Mouse (Mus musculus) neural tube, embryonic 14.5 days (tissue): ENCODE results near the gene Erich3. TPM values are rescaled to one million over a fixed set of nuclear protein-coding genes. Genes with fewer than 3 reads are reported as not detected.

Experiments used
- ATAC-seq: fragments of 200-750 bp; cut with Nextera tagmentation; 2 replicates; pipeline ENCODE4 v1.8.0; 2017; ENCODE audit warnings: low read depth, mild to moderate bottlenecking, moderate TSS enrichment, moderate library complexity
- H3K27ac ChIP-seq: fragments of 300-500 bp; sonication (generic); 2 replicates; pipeline ENCODE4 v1.5.1; 2014; ENCODE audit warnings: low read depth, mild to moderate bottlenecking, control low read depth, low read length, moderate library complexity, mixed read lengths
- H3K27me3 ChIP-seq: fragments of 300-500 bp; sonication (generic); 2 replicates; pipeline ENCODE4 v1.6.1; 2014; ENCODE audit warnings: low read length; ENCODE audit not compliant: control insufficient read depth, insufficient read depth
- H3K36me3 ChIP-seq: fragments of 300-500 bp; sonication (generic); 2 replicates; pipeline ENCODE4 v1.6.1; 2014; ENCODE audit warnings: low read length, mixed read lengths; ENCODE audit not compliant: control insufficient read depth, insufficient read depth
- H3K4me1 ChIP-seq: fragments of 300-500 bp; sonication (generic); 2 replicates; pipeline ENCODE4 v1.6.1; 2014; ENCODE audit warnings: low read length; ENCODE audit not compliant: control insufficient read depth, insufficient read depth
- H3K4me2 ChIP-seq: fragments of 300-500 bp; sonication (generic); 2 replicates; pipeline ENCODE4 v1.6.1; 2014; ENCODE audit warnings: mild to moderate bottlenecking, low read depth, low read length, control low read depth
- H3K4me3 ChIP-seq: fragments of 300-500 bp; sonication (generic); 2 replicates; pipeline ENCODE4 v1.5.1; 2014; ENCODE audit warnings: low read depth, low read length, control low read depth, mixed read lengths
- H3K9ac ChIP-seq: fragments of 300-500 bp; sonication (generic); replicated peaks from 2 replicates; pipeline ENCODE4 v1.6.1; 2014; ENCODE audit warnings: low read depth, mild to moderate bottlenecking, control low read depth, low read length, mixed read lengths
- H3K9me3 ChIP-seq: fragments of 300-500 bp; sonication (generic); 2 replicates; pipeline ENCODE4 v1.6.1; 2016; ENCODE audit warnings: low read length; ENCODE audit not compliant: control insufficient read depth
- WGBS: fragments of 180-500 bp; shearing (Covaris S2); extraction: QIAGEN DNeasy Blood & Tissue Kit; methylation state at CpG from one replicate; pipeline ENCODE4 v1.1.7; 2014; 5-methylcytosine and 5-hydroxymethylcytosine counted together
- polyA plus RNA-seq: library from polyadenylated mRNA; unstranded; fragments of >200 nt; fragmentation: Nextera tagmentation; extraction: Ambion mirVana; gene quantifications from 2 replicates; pipeline ENCODE4 v1.2.1, GENCODE M21; 2014

The Erich3 gene
- polyA plus RNA-seq, 1 experiment from 2014 or later, result 2.0 TPM

- H3K4me3 ChIP-seq, result no peak overlapping the region
- H3K36me3 ChIP-seq, result no peaks in the 10 kb centered on the region
- no peak overlapping the region for H3K9ac ChIP-seq
- H3K9me3 ChIP-seq, result no peaks in the 10 kb centered on the region
- ATAC-seq, result peak; percentile 88
- no peaks in the 10 kb centered on the region for H3K4me1 ChIP-seq
- no peaks in the 10 kb centered on the region for H3K27me3 ChIP-seq
- 33% methylated on average over 10 of the region's 10 CpGs for WGBS
- no peak overlapping the region for H3K4me2 ChIP-seq
- no peak overlapping the region for H3K27ac ChIP-seq
Measured at GRCm38 (mm10) chr3:154731431-154731830, 67.8 kb downstream of the Erich3 start.

- H3K4me3 ChIP-seq, result no peak overlapping the region
- no peaks in the 10 kb centered on the region for H3K36me3 ChIP-seq
- ATAC-seq, result no peak
- H3K9ac ChIP-seq, result no peak overlapping the region
- no peaks in the 10 kb centered on the region for H3K27me3 ChIP-seq
- no peak overlapping the region for H3K4me2 ChIP-seq
- H3K4me1 ChIP-seq, result no peaks in the 10 kb centered on the region
- H3K27ac ChIP-seq, result no peak overlapping the region
- 48% methylated on average over 5 of the region's 5 CpGs for WGBS
- H3K9me3 ChIP-seq, result no peaks in the 10 kb centered on the region
Measured at GRCm38 (mm10) chr3:154741496-154741895, 77.8 kb downstream of the Erich3 start.

- Histone ChIP-seq H3K27ac (no peak overlapping the region), H3K4me1 (no peaks in the 10 kb centered on the region), H3K27me3 (no peaks in the 10 kb centered on the region), H3K4me2 (no peak overlapping the region), H3K4me3 (no peak overlapping the region), H3K9me3 (no peaks in the 10 kb centered on the region), H3K36me3 (no peaks in the 10 kb centered on the region), H3K9ac (no peak overlapping the region)
- WGBS, result 30% methylated on average over 5 of the region's 5 CpGs
- ATAC-seq, result no peak
Measured at GRCm38 (mm10) chr3:154742927-154743326, 79.3 kb downstream of the Erich3 start.

- Histone ChIP-seq H3K4me3 (no peak overlapping the region), H3K27me3 (no peaks in the 10 kb centered on the region), H3K36me3 (no peaks in the 10 kb centered on the region), H3K27ac (no peak overlapping the region), H3K4me2 (no peak overlapping the region), H3K9ac (no peak overlapping the region), H3K4me1 (no peaks in the 10 kb centered on the region), H3K9me3 (no peaks in the 10 kb centered on the region)
- WGBS, result 92% methylated on average over 2 of the region's 2 CpGs
- no peak for ATAC-seq
Measured at GRCm38 (mm10) chr3:154744317-154744716, 80.7 kb downstream of the Erich3 start.

- WGBS, result 48% methylated on average over 3 of the region's 3 CpGs
- no peak overlapping the region for H3K4me3 ChIP-seq
- ATAC-seq, result no peak
- H3K9ac ChIP-seq, result no peak overlapping the region
- H3K4me2 ChIP-seq, result no peak overlapping the region
- H3K27me3 ChIP-seq, result no peaks in the 10 kb centered on the region
- no peaks in the 10 kb centered on the region for H3K4me1 ChIP-seq
- H3K36me3 ChIP-seq, result no peaks in the 10 kb centered on the region
- H3K27ac ChIP-seq, result no peak overlapping the region
- no peaks in the 10 kb centered on the region for H3K9me3 ChIP-seq
Measured at GRCm38 (mm10) chr3:154754505-154754904, 90.8 kb downstream of the Erich3 start.

GRCm38 (mm10) chr3:154755225-154755624 is 91.6 kb downstream of the Erich3 start:
- Histone ChIP-seq H3K4me2 (no peak overlapping the region), H3K36me3 (no peaks in the 10 kb centered on the region), H3K27me3 (no peaks in the 10 kb centered on the region), H3K4me1 (no peaks in the 10 kb centered on the region), H3K4me3 (no peak overlapping the region), H3K9me3 (no peaks in the 10 kb centered on the region), H3K27ac (no peak overlapping the region), H3K9ac (no peak overlapping the region)
- ATAC-seq, result no peak
- WGBS, result 96% methylated on average over 3 of the region's 3 CpGs

- H3K27me3 ChIP-seq, result no peaks in the 10 kb centered on the region
- WGBS, result 56% methylated on average over 3 of the region's 3 CpGs
- no peak overlapping the region for H3K4me3 ChIP-seq
- H3K36me3 ChIP-seq, result no peaks in the 10 kb centered on the region
- H3K9me3 ChIP-seq, result no peaks in the 10 kb centered on the region
- no peak overlapping the region for H3K4me2 ChIP-seq
- no peak overlapping the region for H3K27ac ChIP-seq
- no peaks in the 10 kb centered on the region for H3K4me1 ChIP-seq
- no peak overlapping the region for H3K9ac ChIP-seq
- peak; percentile 83; the same call in 1 of the 2 replicates for ATAC-seq
Measured at GRCm38 (mm10) chr3:154758089-154758488, 94.4 kb downstream of the Erich3 start.

GRCm38 (mm10) chr3:154761108-154761507 is 97.4 kb downstream of the Erich3 start:
- 93% methylated on average over 3 of the region's 3 CpGs for WGBS
- Histone ChIP-seq H3K4me3 (no peak overlapping the region), H3K4me1 (no peaks in the 10 kb centered on the region), H3K9ac (no peak overlapping the region), H3K36me3 (no peaks in the 10 kb centered on the region), H3K27ac (no peak overlapping the region), H3K27me3 (no peaks in the 10 kb centered on the region), H3K9me3 (no peaks in the 10 kb centered on the region), H3K4me2 (no peak overlapping the region)
- no peak for ATAC-seq

GRCm38 (mm10) chr3:154763374-154763773 is 99.7 kb downstream of the Erich3 start:
- ATAC-seq, result no peak
- Histone ChIP-seq H3K27me3 (no peaks in the 10 kb centered on the region), H3K4me2 (no peak overlapping the region), H3K4me3 (no peak overlapping the region), H3K9ac (no peak overlapping the region), H3K9me3 (no peaks in the 10 kb centered on the region), H3K36me3 (no peaks in the 10 kb centered on the region), H3K4me1 (no peaks in the 10 kb centered on the region), H3K27ac (no peak overlapping the region)
- 71% methylated on average over 9 of the region's 9 CpGs for WGBS

- Histone ChIP-seq H3K4me2 (no peak overlapping the region), H3K9me3 (no peaks in the 10 kb centered on the region), H3K4me1 (no peaks in the 10 kb centered on the region), H3K27me3 (no peaks in the 10 kb centered on the region), H3K4me3 (no peak overlapping the region), H3K36me3 (no peaks in the 10 kb centered on the region), H3K27ac (no peak overlapping the region), H3K9ac (no peak overlapping the region)
- no peak for ATAC-seq
- 85% methylated on average over 7 of the region's 7 CpGs for WGBS
Measured at GRCm38 (mm10) chr3:154764115-154764514, 100.5 kb downstream of the Erich3 start.
